Mouse (Mus musculus): ENCODE results near the gene U2af1l4. TPM values are rescaled to one million over a fixed set of nuclear protein-coding genes. Genes with fewer than 3 reads are reported as not detected.
A peak's percentile ranks its signal among the peaks of the same experiment; 100 is the strongest.

Gene U2af1l4
- polyA plus RNA-seq, 1 experiment from 2014 or later = 73.1 TPM

- H3K36me3 ChIP-seq (ENCODE audit: control insufficient read depth, insufficient read depth, low read length) = peaks cover 33% of the 10 kb centered on the region
Observed at GRCm38 (mm10) chr7:30567555-30567954, 4.5 kb downstream of the U2af1l4 start.

DNA sequence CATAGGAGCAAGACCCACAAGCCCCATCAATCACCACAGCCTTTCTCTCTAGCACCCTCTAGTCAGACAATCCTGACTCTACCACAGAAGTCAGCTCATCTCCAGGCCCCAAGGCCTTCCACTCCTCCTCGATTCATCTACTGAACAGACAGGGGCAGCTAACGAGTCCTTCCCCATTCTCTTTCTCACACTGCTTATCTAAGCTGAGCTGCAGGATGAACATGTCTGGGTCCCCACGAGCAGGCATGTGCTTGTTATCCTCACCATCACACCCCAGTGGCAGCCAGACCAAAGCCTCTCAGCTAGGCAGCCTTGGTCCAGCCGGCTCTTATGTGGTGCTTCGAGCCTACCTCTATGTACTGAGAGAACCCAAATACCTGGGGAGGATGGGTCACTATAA, 9.3 kb downstream of the U2af1l4 start:
- H3K36me3 ChIP-seq (ENCODE audit: control insufficient read depth, insufficient read depth, low read length) = peaks cover 78% of the 10 kb centered on the region
- 0 out of 2 replicates have a peak overlapping the region, but pooled peaks have one; percentile 14 for H3K9ac ChIP-seq (ENCODE audit: low read depth, low read length)
- ATAC-seq (replicated peaks; ENCODE audit: low FRiP score) = peak; percentile 18; the same call in 1 of the 2 replicates
- no peak overlapping the region; the same call in 1 of the 2 replicates for H3K4me2 ChIP-seq
- H3K9me3 ChIP-seq (ENCODE audit: control insufficient read depth, low read length) = no peaks in the 10 kb centered on the region
- WGBS = 70% methylated on average over 5 of the region's 5 CpGs
- no peaks in the 10 kb centered on the region for H3K27me3 ChIP-seq (replicated peaks; ENCODE audit: control insufficient read depth, insufficient read depth, low read length)
- H3K4me3 ChIP-seq (ENCODE audit: low read depth, low read length) = no peak overlapping the region
- no peak overlapping the region for H3K27ac ChIP-seq (ENCODE audit: low read depth, low read length)
- DNase-seq (ENCODE audit: low spot score) = no peak
- H3K4me1 ChIP-seq (replicated peaks; ENCODE audit: control insufficient read depth, insufficient read depth, low read length) = peaks cover 10% of the 10 kb centered on the region

More at GRCm38 (mm10) chr7:30567555-30567954, 4.5 kb downstream of the U2af1l4 start:
- H3K4me3 ChIP-seq (ENCODE audit: low read depth, low read length) = no peak overlapping the region
- H3K27me3 ChIP-seq (replicated peaks; ENCODE audit: control insufficient read depth, insufficient read depth, low read length) = no peaks in the 10 kb centered on the region
- peaks cover 13% of the 10 kb centered on the region for H3K4me1 ChIP-seq (replicated peaks; ENCODE audit: control insufficient read depth, insufficient read depth, low read length)
- no peaks in the 10 kb centered on the region for H3K9me3 ChIP-seq (ENCODE audit: control insufficient read depth, low read length)
- 91% methylated on average over 11 of the region's 11 CpGs for WGBS
- ATAC-seq (replicated peaks; ENCODE audit: low FRiP score) (no peak), DNase-seq (ENCODE audit: low spot score) (no peak)
- H3K27ac ChIP-seq (ENCODE audit: low read depth, low read length) = no peak overlapping the region
- no peak overlapping the region for H3K4me2 ChIP-seq
- H3K9ac ChIP-seq (ENCODE audit: low read depth, low read length) = no peak overlapping the region

GRCm38 (mm10) chr7:30572969-30573368, 9.9 kb downstream of the U2af1l4 start:
- no peak for ATAC-seq (replicated peaks; ENCODE audit: low FRiP score)
- Histone ChIP-seq H3K9me3 (ENCODE audit: control insufficient read depth, low read length) (no peaks in the 10 kb centered on the region), H3K4me3 (ENCODE audit: low read depth, low read length) (no peak overlapping the region), H3K36me3 (ENCODE audit: control insufficient read depth, insufficient read depth, low read length) (peaks cover 81% of the 10 kb centered on the region), H3K27ac (ENCODE audit: low read depth, low read length) (no peak overlapping the region), H3K27me3 (replicated peaks; ENCODE audit: control insufficient read depth, insufficient read depth, low read length) (no peaks in the 10 kb centered on the region), H3K9ac (ENCODE audit: low read depth, low read length) (no peak overlapping the region), H3K4me2 (no peak overlapping the region; the same call in 1 of the 2 replicates), H3K4me1 (replicated peaks; ENCODE audit: control insufficient read depth, insufficient read depth, low read length) (peaks cover 10% of the 10 kb centered on the region)
- no peak for DNase-seq (ENCODE audit: low spot score)
- WGBS = 78% methylated on average over 2 of the region's 2 CpGs

DNA sequence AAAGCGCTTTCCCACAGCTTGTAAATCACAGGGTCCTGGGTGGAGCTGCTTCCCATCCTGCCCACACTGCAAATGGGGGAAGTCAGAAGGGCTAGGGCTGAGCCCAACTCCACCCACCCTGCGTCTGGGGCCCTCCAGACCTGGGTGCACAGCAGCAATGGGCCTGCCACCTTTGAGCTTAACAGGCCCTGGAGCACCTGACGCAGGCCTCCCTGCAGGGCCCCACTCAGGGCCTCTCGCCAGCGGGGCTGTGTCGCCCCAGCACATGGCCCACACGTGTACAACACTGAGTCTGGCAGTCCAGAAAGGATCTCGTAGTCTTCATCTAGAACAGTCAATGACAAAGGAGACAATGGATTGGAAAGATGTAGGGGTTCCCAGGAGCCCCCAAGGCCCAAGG, 16.8 kb downstream of the U2af1l4 start:
- Histone ChIP-seq H3K4me2 (no peak overlapping the region), H3K4me3 (ENCODE audit: low read depth, low read length) (no peak overlapping the region), H3K27ac (ENCODE audit: low read depth, low read length) (no peak overlapping the region), H3K4me1 (replicated peaks; ENCODE audit: control insufficient read depth, insufficient read depth, low read length) (no peaks in the 10 kb centered on the region), H3K27me3 (replicated peaks; ENCODE audit: control insufficient read depth, insufficient read depth, low read length) (no peaks in the 10 kb centered on the region), H3K36me3 (ENCODE audit: control insufficient read depth, insufficient read depth, low read length) (peaks cover 84% of the 10 kb centered on the region), H3K9ac (ENCODE audit: low read depth, low read length) (no peak overlapping the region), H3K9me3 (ENCODE audit: control insufficient read depth, low read length) (no peaks in the 10 kb centered on the region)
- ATAC-seq (replicated peaks; ENCODE audit: low FRiP score) = 0 out of 2 replicates have a peak, but pooled peaks have one; percentile 22
- DNase-seq (ENCODE audit: low spot score) = no peak
- 93% methylated on average over 8 of the region's 8 CpGs for WGBS

DNA sequence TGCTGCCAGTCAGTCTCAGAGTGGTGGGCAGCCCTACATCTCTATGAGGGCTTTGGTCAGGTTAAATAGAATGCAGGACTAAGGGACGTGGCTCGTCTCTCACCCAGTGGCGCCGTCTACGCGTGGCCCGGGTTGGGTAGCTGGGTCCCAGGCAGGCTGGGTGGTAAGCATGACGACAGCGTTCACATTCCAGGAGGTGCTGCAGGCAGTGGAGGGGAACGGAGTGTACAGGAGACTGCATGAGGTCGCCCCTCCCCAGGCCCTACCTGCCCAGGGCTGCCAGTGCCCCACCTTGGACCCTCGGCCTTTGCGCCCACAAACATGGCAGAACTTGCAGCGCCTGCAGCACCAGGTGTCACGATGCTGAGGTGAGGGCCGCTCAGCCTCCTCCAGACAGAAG, 18.4 kb downstream of the U2af1l4 start:
- Histone ChIP-seq H3K4me2 (no peak overlapping the region), H3K27me3 (replicated peaks; ENCODE audit: control insufficient read depth, insufficient read depth, low read length) (no peaks in the 10 kb centered on the region), H3K36me3 (ENCODE audit: control insufficient read depth, insufficient read depth, low read length) (peaks cover 76% of the 10 kb centered on the region), H3K9ac (ENCODE audit: low read depth, low read length) (no peak overlapping the region), H3K4me3 (ENCODE audit: low read depth, low read length) (no peak overlapping the region), H3K27ac (ENCODE audit: low read depth, low read length) (no peak overlapping the region), H3K9me3 (ENCODE audit: control insufficient read depth, low read length) (no peaks in the 10 kb centered on the region), H3K4me1 (replicated peaks; ENCODE audit: control insufficient read depth, insufficient read depth, low read length) (no peaks in the 10 kb centered on the region)
- no peak for DNase-seq (ENCODE audit: low spot score)
- 94% methylated on average over 16 of the region's 16 CpGs for WGBS
- no peak for ATAC-seq (replicated peaks; ENCODE audit: low FRiP score)

DNA sequence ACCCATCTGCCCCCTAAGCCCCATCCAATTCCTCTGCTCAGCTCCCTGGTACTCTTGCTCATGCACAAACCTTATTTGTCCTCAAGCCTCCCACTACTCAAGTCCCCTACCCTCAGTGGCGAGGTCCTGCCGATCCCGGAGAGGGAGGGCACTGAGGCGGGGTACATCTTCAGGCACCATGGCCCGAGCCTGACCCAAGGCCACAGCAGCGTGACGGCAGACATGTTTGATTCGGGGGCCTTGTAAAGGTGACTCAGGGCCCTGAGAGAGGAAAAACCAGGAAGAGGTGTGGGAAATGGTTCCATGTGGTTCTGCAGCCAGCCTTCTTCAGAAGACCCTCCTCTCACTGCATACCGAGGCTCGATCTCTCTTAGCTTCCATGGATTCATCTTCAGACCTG, 21.2 kb downstream of the U2af1l4 start:
- Histone ChIP-seq H3K36me3 (ENCODE audit: control insufficient read depth, insufficient read depth, low read length) (peaks cover 56% of the 10 kb centered on the region), H3K4me3 (ENCODE audit: low read depth, low read length) (no peak overlapping the region), H3K27me3 (replicated peaks; ENCODE audit: control insufficient read depth, insufficient read depth, low read length) (no peaks in the 10 kb centered on the region), H3K4me2 (no peak overlapping the region), H3K9me3 (ENCODE audit: control insufficient read depth, low read length) (no peaks in the 10 kb centered on the region), H3K27ac (ENCODE audit: low read depth, low read length) (no peak overlapping the region), H3K9ac (ENCODE audit: low read depth, low read length) (no peak overlapping the region), H3K4me1 (replicated peaks; ENCODE audit: control insufficient read depth, insufficient read depth, low read length) (peaks cover 5% of the 10 kb centered on the region)
- WGBS = 95% methylated on average over 10 of the region's 10 CpGs
- ATAC-seq (replicated peaks; ENCODE audit: low FRiP score) (no peak), DNase-seq (ENCODE audit: low spot score) (no peak)

DNA sequence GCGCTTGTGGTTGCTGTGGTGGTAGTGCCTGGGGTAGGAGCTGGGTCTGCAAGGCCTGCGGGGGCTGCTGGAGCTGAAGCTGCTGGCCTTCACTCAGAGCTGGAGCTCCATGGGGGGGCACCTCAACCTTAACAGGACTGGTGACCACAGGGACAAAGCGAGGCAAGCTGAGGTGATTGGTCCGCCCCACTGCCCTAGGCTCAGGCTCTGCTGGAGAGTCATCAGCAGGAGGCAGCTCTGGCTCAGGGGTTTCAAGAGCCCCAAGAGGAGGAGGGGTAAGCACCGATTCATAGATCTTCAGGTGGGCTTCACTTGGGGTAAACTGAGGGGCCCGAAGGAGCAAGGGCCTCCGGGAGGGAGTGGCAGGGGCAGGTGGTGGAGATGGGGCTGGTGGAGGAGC, 22.1 kb downstream of the U2af1l4 start:
- Histone ChIP-seq H3K4me1 (replicated peaks; ENCODE audit: control insufficient read depth, insufficient read depth, low read length) (peaks cover 11% of the 10 kb centered on the region), H3K27ac (ENCODE audit: low read depth, low read length) (no peak overlapping the region), H3K4me2 (no peak overlapping the region), H3K9ac (ENCODE audit: low read depth, low read length) (no peak overlapping the region), H3K4me3 (ENCODE audit: low read depth, low read length) (no peak overlapping the region), H3K27me3 (replicated peaks; ENCODE audit: control insufficient read depth, insufficient read depth, low read length) (no peaks in the 10 kb centered on the region), H3K9me3 (ENCODE audit: control insufficient read depth, low read length) (no peaks in the 10 kb centered on the region), H3K36me3 (ENCODE audit: control insufficient read depth, insufficient read depth, low read length) (peaks cover 48% of the 10 kb centered on the region)
- WGBS = 94% methylated on average over 7 of the region's 7 CpGs
- no peak for ATAC-seq (replicated peaks; ENCODE audit: low FRiP score)
- no peak for DNase-seq (ENCODE audit: low spot score)

- peaks cover 11% of the 10 kb centered on the region for H3K4me1 ChIP-seq (replicated peaks; ENCODE audit: control insufficient read depth, insufficient read depth, low read length)
- no peak overlapping the region for H3K27ac ChIP-seq (ENCODE audit: low read depth, low read length)
- H3K27me3 ChIP-seq (replicated peaks; ENCODE audit: control insufficient read depth, insufficient read depth, low read length) = no peaks in the 10 kb centered on the region
- DNase-seq (ENCODE audit: low spot score) (no peak), ATAC-seq (replicated peaks; ENCODE audit: low FRiP score) (no peak)
- H3K4me2 ChIP-seq = peak overlapping the region; percentile 83
- peak overlapping the region; percentile 96; the same call in 1 of the 2 replicates for H3K4me3 ChIP-seq (ENCODE audit: low read depth, low read length)
- no peaks in the 10 kb centered on the region for H3K9me3 ChIP-seq (ENCODE audit: control insufficient read depth, low read length)
- H3K36me3 ChIP-seq (ENCODE audit: control insufficient read depth, insufficient read depth, low read length) = peaks cover 36% of the 10 kb centered on the region
- no peak overlapping the region for H3K9ac ChIP-seq (ENCODE audit: low read depth, low read length)
- 90% methylated on average over 28 of the region's 28 CpGs for WGBS
Observed at GRCm38 (mm10) chr7:30586455-30587020, 23.4 kb downstream of the U2af1l4 start.

Data from liver, embryonic 11.5 days (tissue).